Mouse (Mus musculus) regulatory T cell (primary cell): ENCODE results near the gene Mpped1.

ENCODE experiments used
- in situ Hi-C: fragments of 300-600 bp; cut with MboI, MseI; formaldehyde crosslinking; loops from one replicate; pipeline ENCODE4 v1.15.1; 2025; ENCODE audit warnings: high pct_unique_total_duplicates

Gene Mpped1

DNA sequence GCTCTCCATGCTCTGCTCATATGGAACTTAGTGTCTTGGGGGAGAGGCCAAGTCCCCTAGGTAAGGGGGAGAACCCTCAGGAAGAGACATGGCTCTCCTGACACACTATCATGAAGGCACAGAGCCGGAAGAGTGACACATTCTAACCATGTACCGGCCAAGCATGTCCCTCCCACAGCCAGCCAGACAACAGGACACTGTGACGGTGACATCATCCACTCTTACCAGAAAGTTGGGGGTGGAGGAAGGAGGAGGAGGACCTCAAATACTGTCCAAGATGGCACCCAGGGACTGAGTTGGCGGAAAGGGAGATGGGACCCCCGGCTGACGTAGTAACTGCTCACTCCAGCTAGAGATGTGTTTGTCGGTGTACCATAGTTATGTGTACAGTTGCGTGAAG, 104.6 kb downstream of the Mpped1 start:
- in situ Hi-C loops = no loop called here

DNA sequence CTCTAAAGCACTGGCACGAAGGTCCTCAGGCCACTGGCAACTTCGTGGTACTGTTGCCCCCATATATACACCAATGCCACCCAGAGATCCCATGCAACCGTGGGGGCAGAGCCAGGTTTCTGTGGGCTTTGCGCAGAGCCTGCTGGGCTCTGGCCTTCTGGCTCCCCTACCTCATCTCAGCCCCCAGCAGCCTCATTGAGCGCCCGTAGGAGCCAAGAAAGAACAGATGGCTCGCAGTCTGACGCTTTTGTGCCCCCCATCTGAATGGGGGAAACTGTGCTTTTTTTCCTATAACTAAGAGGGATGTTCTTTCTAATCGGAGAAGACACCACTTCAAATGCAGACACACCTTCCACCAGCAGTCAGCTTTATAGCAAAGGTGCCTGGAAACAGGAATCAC, 105.0 kb downstream of the Mpped1 start:
- in situ Hi-C loops = no loop called here

DNA sequence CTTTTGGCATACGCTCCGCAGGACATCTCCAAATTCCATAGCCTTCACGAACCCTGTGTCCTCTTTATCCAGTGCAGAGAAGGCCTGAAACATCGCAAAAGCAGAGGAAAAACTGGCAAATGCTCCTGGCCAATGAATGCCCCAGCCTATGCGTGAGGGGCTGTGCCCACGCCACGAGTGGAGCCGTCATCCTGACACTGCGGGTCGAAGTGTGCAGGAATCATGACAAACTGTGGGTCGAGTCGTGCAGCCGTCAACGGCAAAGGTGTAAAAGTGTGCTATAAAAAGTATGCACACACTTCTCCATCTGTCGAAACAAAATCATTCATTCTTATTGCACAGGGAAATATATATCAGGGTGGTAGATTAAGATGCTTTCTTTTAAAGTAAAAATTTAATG, 113.6 kb downstream of the Mpped1 start:
- in situ Hi-C loops = no loop called here

DNA sequence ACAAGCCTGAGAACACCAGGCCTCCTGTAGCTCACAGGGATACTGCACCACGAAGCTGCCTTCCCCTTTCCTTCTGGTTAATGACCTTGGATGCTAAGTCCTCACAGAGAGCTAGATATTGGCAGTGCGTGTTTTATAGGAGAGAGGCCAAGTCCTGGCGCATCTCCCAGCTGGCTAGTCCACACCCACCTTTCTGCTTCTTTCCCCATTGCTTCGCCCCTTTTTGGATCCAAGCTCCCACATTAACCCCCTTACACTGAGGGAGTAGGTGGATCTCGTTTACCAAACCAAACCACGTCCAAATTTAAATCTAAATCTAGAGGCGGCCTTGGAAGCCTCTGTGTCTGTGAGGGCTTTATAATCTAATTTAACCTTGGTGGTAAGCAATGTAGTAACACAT, 115.0 kb downstream of the Mpped1 start:
- in situ Hi-C loops = no loop called here

DNA sequence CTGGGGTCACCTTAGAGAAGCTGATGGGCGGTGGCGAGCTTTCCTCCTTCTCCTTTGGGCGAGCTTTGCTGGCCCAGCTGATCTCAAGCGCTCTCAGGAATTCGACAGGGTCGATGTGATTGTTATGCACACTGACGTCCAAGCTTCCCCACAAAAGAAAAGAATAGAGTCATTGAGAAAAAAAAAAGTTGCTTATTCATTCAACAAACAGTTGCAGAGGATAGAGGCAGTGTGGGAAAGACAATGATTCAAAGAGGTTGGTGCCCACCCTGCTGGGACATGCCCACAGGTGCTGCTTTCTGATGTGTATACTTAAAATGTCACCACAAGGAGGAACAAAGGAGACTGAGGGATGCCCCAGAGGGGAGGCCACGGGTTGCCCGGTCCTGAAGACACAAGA, 116.7 kb downstream of the Mpped1 start:
- in situ Hi-C loops = no loop called here

DNA sequence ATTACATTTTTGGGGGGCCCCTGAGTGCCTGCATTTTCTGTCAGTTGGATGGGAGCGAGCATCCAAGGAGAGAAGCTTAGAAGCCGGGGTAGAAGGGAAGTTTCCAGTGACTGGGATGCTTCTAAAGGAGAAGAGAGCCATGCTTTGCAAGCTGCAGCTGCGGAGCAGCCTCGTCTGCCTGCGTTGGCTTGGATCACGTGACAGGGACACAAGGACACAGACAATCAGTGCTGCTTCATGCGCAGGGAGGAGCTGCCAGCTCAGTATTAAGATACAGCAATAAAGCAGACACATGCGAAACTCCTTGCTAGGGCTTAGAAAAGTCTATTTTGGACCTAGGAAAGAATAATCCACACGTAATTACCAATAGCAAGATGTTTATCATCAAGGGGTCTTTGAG, 118.0 kb downstream of the Mpped1 start:
- in situ Hi-C loops = no loop called here

DNA sequence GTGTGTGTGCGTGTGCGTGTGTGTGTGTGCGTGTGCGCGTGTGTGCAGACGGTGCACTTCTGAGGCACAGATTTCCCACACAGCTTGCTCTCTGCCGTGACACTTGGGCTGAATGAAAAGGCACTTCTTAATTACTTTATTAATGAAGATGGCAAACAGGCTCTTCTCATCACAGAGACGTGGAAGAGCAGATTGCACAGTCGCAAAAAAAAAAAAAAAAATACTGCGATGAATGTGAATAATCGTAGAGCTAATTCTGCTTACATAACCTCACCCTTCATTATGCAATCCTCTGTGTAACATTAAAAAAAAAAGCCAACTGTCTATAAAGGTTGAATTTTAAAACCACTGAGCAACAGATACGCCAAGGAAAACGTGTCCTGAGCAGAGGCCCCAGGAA, 127.2 kb downstream of the Mpped1 start:
- in situ Hi-C loops = no loop called here
